Mouse (Mus musculus): ENCODE data around the gene Carm1.
A peak's percentile ranks its signal among the peaks of the same experiment; 100 is the strongest.
"Not testable (repeated sequence)": the region's sequence is repeated elsewhere in the genome, so short reads cannot be mapped to it uniquely, and the experiment has no call there.

Carm1 gene

DNA sequence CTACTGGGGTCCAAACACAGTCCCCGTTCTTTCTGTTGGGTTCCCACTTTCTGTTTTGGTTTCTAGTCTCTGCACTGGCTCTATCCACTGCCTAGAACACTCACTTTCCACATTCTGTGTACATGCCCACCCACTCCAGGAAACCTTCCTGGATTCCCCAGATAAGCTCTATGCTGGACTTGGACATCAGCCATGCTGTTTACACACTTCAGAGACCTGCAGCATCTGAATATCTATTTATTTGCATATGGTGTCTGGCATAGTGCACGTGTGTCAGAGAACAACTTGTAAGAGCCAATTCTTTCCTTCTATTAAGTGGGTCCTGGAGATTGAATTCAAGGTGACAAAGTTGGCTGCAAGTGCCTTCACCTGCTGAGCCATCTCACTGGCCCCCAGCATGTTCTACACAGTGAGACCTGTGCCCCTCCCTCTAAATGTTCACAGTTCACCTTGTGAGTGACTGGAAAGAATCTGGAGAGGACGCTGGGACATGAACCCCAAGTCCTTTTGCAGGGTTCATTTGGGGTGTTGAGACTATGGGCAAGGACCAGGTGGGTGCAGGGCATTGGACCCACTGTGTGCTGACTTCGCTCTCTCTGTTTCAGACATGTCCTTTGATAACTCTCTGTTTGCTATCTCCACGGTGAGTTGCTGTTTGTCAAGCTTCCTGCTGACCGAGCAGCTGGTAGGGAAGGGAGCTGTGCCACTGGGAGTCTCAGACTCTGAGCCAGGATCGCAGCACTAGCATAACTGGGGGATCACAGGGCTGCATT, 6.5 kb upstream of the Carm1 start:
- DNase-seq, result no peak

DNA sequence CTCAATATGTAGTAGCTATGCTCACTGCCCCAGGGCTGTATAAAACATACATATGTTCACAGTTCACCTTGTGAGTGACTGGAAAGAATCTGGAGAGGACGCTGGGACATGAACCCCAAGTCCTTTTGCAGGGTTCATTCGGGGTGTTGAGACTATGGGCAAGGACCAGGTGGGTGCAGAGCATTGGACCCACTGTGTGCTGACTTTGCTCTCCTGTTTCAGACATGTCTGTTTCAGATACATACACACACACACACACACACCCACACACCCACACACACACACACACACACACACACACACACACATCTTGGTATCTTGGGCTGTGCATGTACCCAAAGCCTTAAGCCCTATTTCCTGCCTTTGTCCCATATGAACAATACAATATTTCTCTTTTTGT, 4.7 kb upstream of the Carm1 start:
- not testable (repeated sequence) for DNase-seq

DNA sequence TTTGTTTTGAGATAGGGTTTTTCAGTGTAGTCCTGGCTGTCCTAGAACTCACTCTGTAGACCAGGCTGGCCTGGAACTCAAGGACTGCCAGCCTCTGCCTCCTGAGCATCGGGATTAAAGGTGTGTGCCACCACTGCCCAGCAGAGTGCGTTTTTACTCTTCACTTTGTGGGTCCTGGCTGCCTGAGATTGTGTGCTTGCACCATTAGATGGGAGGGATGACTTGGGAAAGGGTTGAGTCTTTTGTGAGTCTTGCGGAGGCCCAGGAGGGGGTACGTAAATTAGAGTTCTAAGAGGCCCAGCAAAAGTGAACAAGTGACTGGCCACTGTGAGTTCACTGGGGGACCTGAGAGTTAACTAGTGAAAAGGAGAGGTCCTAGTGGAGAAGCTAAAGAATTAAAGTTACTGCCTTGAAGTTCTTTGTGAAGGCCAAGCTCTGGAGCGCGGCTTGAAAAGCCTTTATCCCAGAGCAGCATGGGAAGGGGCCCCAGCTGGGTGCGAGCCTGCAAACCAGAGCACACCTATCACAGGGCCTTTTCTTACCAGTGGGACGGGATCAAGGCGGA, 1.3 kb upstream of the Carm1 start:
- DNase-seq, result peak; percentile 20

- DNase-seq, result peak; percentile 100
These were observed 542 bp upstream of the Carm1 start for GRCm38 (mm10) chr9:21545916-21546788.

- no peak for DNase-seq
These were observed 614 bp downstream of the Carm1 start for GRCm38 (mm10) chr9:21547075-21547941.

DNA sequence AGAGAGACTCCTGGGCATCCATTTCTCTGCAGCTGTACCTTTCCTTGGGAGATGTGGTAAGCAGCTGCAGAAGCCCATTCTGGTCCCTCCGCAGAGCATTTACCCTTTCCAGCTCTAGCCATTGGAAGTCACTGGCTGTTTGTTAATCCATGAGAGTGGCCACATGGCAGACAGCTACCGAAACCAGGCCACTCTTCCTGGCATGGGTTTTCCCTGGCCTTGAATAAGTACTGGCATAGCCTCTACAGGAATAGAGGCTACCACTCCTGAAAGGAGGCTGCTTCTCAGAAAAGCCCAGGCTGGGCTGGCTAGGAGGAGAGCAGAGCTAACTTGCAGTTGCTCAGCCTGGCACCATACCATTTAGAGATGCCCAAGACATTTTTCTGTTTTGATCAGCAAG, 4.4 kb downstream of the Carm1 start:
- no peak for DNase-seq

DNA sequence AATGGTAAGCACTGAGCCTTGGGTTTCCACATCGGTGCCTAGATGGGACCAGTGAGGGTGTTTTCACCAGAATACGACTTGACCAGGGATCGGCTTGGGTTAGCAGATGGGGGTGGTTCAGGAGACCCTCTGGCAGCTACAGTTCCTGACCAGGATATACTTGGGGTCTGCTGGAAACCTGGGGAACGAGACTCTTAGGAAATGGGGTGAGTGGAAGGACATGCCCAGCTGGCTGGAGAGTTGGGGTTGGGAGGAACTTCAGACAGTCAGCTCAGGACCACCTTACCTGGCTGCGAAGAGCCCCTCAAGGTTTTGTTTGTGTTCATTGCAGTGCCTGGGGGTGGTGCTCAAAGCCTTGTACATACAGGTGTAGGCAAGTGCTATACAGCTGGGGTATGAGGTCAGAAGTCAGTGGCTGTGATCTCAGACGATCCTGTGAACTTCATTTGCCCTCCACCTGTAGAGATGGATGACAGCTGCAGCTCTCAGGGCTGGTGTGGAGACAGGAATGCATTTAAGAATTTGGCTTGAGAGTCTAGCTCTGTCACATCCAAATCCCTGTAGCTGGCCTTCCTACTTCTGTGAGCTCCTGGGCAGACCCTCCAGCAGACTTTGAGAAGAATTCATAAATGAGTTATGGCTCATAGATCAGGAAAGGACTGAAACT, 7.0 kb downstream of the Carm1 start:
- DNase-seq, result no peak

DNA sequence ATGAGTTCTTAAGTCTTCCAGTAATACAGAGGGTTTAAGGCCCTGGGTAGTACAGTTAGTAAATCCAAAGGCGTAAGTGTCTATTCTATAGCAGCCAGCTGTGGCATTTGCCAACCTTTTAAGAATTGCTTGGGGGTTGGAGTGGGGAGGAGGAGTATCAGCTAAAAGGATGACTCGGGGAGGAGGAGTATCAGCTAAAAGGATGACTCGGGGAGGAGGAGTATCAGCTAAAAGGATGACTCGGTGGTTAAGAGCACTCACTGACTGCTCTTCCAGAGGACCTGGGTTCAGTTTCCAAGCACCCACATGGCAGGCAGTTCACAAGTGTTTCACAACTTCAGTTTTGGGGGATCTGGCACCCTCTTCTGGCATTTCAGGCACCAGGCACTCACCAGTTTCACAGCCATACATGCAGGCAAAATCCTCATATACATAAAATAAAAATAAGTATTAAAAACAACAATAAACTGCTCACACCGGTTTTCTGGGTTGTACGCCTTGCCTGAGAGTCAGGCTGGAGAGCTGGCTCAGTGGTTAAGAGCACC, 8.6 kb downstream of the Carm1 start:
- DNase-seq, result no peak

DNA sequence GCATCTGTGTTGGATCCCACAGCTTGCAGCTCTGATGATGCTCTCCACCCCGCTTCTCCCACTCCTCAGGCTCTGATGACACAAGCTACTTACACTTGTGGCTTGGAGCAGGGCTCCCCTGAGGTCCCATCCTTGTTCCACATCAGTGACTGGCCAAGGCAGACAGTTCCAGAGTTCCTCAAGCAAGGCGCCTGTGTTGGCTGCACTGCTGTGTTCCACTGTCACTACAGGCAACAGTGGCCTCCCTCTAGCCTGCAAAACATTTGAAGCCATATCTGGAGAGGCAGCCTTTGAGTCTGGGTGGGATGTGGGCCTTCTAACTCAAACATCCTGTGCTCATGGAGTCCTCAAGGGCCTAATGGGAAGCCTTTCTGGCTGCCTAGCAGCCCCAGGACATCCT, 10.3 kb downstream of the Carm1 start:
- DNase-seq, result no peak

GRCm38 (mm10) chr9:21557556-21557955, 10.9 kb downstream of the Carm1 start:
- no peak for DNase-seq

- DNase-seq, result no peak
These were observed 11.7 kb downstream of the Carm1 start for GRCm38 (mm10) chr9:21558366-21558765.

DNA sequence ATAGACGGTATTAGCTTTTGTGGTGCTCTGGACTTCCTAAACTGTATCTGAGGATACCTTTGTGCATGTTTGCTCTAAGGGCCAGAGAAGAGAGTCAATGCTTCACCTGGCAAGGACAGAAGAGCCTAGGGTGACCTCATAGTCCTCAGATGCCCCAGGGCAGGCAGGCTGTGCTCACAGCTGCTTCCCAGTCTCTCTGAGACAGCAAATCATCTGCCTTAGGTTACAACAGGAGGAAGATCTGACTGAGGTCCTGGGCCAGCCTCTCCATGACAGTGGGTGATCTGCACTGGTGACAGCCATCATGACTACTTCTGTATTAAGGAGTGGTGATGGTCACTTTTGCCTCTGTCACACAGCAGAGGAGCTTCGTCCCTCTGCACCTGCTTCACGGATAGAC, 12.5 kb downstream of the Carm1 start:
- DNase-seq, result no peak

DNA sequence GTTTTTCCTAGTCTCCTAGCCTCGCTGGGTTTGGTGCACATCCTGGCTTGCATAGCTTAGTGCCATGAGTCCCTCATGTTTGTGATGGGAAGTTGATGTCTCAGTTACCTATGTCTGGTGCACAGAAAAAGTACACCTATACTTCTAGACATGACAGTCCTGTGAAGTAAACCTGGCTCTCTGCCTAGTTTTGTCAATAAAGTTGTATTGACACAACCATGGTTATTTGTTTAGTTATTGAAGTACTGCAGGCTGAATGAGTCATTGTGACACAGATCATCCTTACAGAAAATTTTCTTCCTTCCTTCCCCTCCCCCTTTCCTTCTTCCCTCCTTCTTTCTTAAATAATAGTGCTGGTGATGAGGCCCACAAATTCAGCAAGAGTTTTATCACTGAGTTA, 17.7 kb downstream of the Carm1 start:
- DNase-seq, result no peak

GRCm38 (mm10) chr9:21565004-21565586, 18.4 kb downstream of the Carm1 start:
- DNase-seq, result no peak

GRCm38 (mm10) chr9:21566538-21566937, 19.8 kb downstream of the Carm1 start:
- DNase-seq, result no peak

- no peak for DNase-seq
These were observed 20.4 kb downstream of the Carm1 start for GRCm38 (mm10) chr9:21567051-21567450.

GRCm38 (mm10) chr9:21568657-21569255, 22.1 kb downstream of the Carm1 start:
- no peak for DNase-seq

DNA sequence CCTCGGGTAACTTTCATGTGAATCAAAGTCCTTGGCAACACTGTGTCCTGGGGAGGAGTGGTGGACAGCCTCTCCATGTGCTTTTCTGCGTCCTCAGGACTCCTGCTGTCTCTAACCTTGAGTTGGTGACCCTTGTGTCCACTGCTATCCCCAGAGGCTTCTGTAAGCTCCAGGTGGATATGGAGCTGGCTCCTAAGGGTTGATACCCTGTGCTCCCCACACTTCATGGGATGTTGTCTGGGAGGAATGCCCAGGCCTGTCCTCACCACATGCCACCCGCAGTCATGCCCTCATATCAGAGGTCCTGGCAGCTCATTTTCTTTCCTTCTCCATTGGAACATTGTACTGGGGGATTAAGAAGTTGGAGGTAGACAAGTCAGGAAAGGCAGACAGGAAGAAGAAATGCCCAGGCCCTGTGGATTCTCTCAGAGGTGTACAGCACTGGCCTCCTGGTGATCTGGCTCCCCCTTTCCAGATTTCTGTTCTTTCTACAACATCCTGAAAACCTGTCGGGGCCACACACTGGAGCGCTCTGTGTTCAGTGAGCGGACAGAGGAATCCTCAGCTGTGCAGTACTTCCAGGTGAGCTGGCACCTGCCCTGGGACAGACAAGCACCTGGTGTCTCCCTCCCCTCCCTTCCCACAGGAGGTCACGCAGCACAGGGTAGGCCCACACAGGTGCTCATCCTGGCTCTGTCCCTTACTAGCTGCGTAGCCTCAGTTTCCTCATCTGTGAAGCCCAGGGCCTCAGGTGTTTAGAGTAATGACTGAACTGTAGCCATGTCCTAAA, 27.5 kb downstream of the Carm1 start:
- DNase-seq, result no peak

DNA sequence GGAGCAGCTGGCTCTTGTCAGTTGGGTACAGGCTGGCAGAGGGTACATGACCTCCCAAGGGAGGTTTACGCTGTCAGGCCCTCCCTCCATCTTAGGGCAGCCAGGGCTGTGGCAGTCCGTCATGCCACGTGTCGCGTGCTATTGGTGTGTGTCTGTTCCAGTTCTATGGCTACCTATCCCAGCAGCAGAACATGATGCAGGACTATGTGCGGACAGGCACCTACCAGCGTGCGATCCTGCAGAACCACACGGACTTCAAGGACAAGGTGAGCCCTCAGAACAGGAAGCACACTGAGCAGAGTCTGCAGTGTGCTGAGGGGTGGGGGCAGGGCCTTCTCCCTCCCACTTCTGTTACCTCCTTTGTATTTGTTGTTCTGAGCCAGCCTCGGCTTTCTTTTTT, 28.6 kb downstream of the Carm1 start:
- no peak for DNase-seq

- DNase-seq, result no peak
These were observed 29.6 kb downstream of the Carm1 start for GRCm38 (mm10) chr9:21576286-21576685.
